Mouse (Mus musculus) liver, postnatal 0 days (tissue): ENCODE data around the gene Ganab. TPM values are rescaled to one million over a fixed set of nuclear protein-coding genes. Genes with fewer than 3 reads are reported as not detected.

ENCODE experiments used
- ATAC-seq: fragments of 200-750 bp; cut with Nextera tagmentation; 2 replicates; pipeline ENCODE4 v1.8.0; 2017; ENCODE audit warnings: mild to moderate bottlenecking, moderate library complexity
- DNase-seq: peaks from one replicate; pipeline ENCODE4 v3.0.0-alpha.2; 2016
- H3K27ac ChIP-seq: fragments of 300-500 bp; sonication (generic); 2 replicates; pipeline ENCODE4 v1.5.1; 2014; ENCODE audit warnings: antibody characterized with exemption, moderate library complexity, mild to moderate bottlenecking, low read depth
- H3K27me3 ChIP-seq: fragments of 300-500 bp; sonication (generic); 2 replicates; pipeline ENCODE4 v1.6.1; 2014; ENCODE audit warnings: low read length, control low read depth, mixed read lengths; ENCODE audit not compliant: insufficient read depth
- H3K36me3 ChIP-seq: fragments of 300-500 bp; sonication (generic); replicated peaks from 2 replicates; pipeline ENCODE4 v1.6.1; 2014; ENCODE audit warnings: mild to moderate bottlenecking, control low read depth, low read length, moderate library complexity, mixed read lengths; ENCODE audit not compliant: insufficient read depth
- H3K4me1 ChIP-seq: fragments of 300-500 bp; sonication (generic); 2 replicates; pipeline ENCODE4 v1.6.1; 2014; ENCODE audit warnings: antibody characterized with exemption, mild to moderate bottlenecking, control low read depth; ENCODE audit not compliant: insufficient read depth
- H3K4me2 ChIP-seq: fragments of 300-500 bp; sonication (generic); 2 replicates; pipeline ENCODE4 v1.6.1; 2014; ENCODE audit warnings: low read depth, mild to moderate bottlenecking, low read length, moderate library complexity, mixed read lengths
- H3K4me3 ChIP-seq: fragments of 300-500 bp; sonication (generic); 2 replicates; pipeline ENCODE4 v1.5.1; 2014; ENCODE audit warnings: low read depth, low read length
- H3K9ac ChIP-seq: fragments of 300-500 bp; sonication (generic); replicated peaks from 2 replicates; pipeline ENCODE4 v1.6.1; 2014; ENCODE audit warnings: mild to moderate bottlenecking, moderate library complexity
- H3K9me3 ChIP-seq: fragments of 300-500 bp; sonication (generic); 2 replicates; pipeline ENCODE4 v1.6.1; 2016; ENCODE audit warnings: mild to moderate bottlenecking, control low read depth, low read length, mixed read lengths
- CTCF ChIP-seq: sonication (generic); IDR thresholded peaks from 2 replicates; pipeline ENCODE4 v1.5.1; 2016; ENCODE audit warnings: antibody characterized with exemption, low read depth
- EP300 ChIP-seq: IDR thresholded peaks from 2 replicates; pipeline ENCODE4 v1.6.1; 2016; ENCODE audit warnings: antibody characterized with exemption, low read depth, mild to moderate bottlenecking
- WGBS: fragments of 180-500 bp; shearing (Covaris S2); extraction: QIAGEN DNeasy Blood & Tissue Kit; methylation state at CpG from one replicate; pipeline ENCODE4 v1.1.7; 2014; ENCODE audit not compliant: insufficient replicate concordance; 5-methylcytosine and 5-hydroxymethylcytosine counted together
- polyA plus RNA-seq: library from polyadenylated mRNA; unstranded; fragments of >200 nt; fragmentation: Nextera tagmentation; extraction: Ambion mirVana; gene quantifications from 2 replicates; pipeline ENCODE4 v1.2.1, GENCODE M21; 2015

Ganab gene
- polyA plus RNA-seq, 1 experiment from 2014 or later = 32.4 TPM

DNA sequence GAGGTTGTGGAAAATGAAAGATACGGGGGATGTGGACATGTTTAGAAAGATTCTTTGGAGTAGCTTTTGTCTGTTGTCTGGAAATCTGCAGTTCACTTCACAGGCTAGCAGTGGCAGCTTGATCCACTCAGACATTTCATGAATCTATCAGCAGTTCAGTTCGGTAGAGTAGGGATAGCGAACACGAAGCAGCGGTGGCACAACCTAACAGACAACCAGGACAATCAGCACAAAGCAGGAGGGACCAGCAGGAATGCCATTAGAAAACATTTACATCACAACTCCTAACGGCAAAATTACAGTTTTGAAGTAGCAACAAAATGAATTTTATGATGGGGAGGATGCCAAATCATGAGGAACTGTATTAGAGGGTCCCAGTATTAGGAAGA is 21.8 kb downstream of the Ganab start:
- WGBS = 62% methylated on average over 6 of the region's 6 CpGs
- H3K4me1 ChIP-seq = peaks cover 13% of the 10 kb centered on the region
- no peak for TF ChIP-seq CTCF
- no peak for TF ChIP-seq EP300
- ATAC-seq = no peak
- H3K9me3 ChIP-seq = no peaks in the 10 kb centered on the region
- H3K4me3 ChIP-seq = peak overlapping the region; percentile 79
- no peaks in the 10 kb centered on the region for H3K27me3 ChIP-seq
- H3K4me2 ChIP-seq = peak overlapping the region; percentile 94
- peaks cover 25% of the 10 kb centered on the region for H3K36me3 ChIP-seq
- H3K27ac ChIP-seq = peak overlapping the region; percentile 90
- DNase-seq = no peak
- peak overlapping the region; percentile 75 for H3K9ac ChIP-seq

DNA sequence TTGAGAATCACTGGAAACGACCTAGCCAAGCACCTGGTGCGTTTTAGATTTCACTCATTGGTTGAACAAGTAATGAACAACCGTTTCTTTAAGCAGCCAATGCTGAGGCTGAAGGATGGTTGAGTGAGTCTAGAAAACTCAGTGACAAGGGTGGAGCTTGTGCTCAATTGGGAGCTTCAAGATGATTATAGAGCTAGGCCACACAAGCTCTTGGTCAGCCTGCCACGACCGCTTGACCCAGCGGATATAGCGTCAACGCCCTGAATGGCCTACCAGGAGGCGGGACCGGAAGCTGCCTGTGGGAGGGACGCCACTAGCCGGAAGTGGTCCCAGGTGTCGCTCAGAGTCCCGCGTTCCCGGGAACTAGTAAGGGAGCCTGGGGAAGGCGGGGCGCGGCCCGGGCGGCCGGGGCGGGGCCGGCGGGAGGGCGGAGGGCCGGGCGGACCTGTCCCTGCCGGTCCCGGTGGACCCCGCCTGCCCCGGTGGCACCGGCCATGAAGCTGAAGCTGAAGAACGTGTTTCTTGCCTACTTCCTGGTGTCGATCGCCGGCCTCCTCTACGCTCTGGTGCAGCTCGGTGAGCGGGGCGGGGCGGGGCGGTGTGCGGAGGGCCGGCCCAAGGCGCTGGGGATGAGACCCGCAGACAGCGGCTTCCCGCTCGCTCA is 22.3 kb downstream of the Ganab start, which contains the start of gene B3gat3:
B3gat3 (plus strand) TSS at position 302 of the 664 bp plus-strand sequence.
- Histone ChIP-seq H3K9me3 (no peaks in the 10 kb centered on the region), H3K9ac (peak within 1 kb of the TSS; percentile 75), H3K4me1 (peaks cover 13% of the 10 kb centered on the region), H3K27ac (peak within 1 kb of the TSS; percentile 90), H3K36me3 (peaks cover 21% of the 10 kb centered on the region), H3K27me3 (no peaks in the 10 kb centered on the region), H3K4me3 (peak within 1 kb of the TSS; percentile 79), H3K4me2 (peak within 1 kb of the TSS; percentile 94)
- TF ChIP-seq EP300 (0 out of 2 replicates have a peak, but pooled peaks have one; percentile 29), CTCF (no peak)
- under 1% methylated on average over 48 of the region's 50 CpGs for WGBS
- peak; percentile 95 for ATAC-seq
- peak; percentile 95 for DNase-seq

DNA sequence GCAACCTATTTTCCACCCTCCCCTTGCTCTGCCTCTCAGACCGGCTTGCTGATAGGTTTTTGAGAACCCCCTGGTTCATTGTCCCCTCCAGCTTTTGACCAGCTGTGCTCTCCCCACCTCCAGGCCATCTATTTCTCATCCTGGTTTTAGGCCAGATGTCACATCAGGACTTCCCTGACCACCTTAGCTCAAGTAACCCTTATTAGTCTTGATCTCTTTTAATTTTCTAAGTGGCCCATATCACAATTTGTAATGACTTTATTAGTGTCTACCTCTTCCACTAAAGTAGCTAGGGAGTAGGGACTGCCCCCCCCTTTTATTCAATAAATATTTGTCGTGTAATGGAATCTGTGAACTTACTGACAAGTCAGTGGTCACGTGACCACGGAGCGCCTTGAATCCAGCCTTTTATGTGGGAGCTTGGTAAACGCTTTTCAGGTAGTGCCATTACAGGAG is 23.0 kb downstream of the Ganab start:
- 2% methylated on average over 6 of the region's 6 CpGs for WGBS
- TF ChIP-seq CTCF (no peak), EP300 (no peak)
- Histone ChIP-seq H3K36me3 (peaks cover 21% of the 10 kb centered on the region), H3K27me3 (no peaks in the 10 kb centered on the region), H3K4me1 (peaks cover 13% of the 10 kb centered on the region), H3K4me2 (peak overlapping the region; percentile 94), H3K4me3 (peak overlapping the region; percentile 79), H3K9ac (peak overlapping the region; percentile 75), H3K9me3 (no peaks in the 10 kb centered on the region), H3K27ac (peak overlapping the region; percentile 90)
- peak; percentile 37 for ATAC-seq
- peak; percentile 56 for DNase-seq

DNA sequence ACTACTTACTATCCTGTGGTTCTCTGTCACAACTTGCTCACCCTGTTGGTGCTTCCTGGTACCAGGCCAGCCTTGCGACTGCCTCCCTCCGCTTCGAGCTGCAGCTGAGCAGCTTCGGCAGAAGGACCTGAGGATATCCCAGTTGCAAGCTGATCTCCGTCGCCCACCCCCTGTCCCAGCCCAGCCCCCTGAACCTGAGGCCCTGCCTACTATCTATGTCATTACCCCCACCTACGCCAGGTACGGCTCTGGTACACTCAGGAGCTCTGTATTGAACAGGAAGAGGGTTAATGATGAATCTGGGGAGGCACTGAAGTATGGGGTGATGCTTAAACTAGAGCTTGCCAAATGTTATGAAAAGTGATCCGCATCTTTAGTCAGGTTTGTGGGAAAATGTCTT is 23.9 kb downstream of the Ganab start:
- peak overlapping the region; percentile 75 for H3K9ac ChIP-seq

DNA sequence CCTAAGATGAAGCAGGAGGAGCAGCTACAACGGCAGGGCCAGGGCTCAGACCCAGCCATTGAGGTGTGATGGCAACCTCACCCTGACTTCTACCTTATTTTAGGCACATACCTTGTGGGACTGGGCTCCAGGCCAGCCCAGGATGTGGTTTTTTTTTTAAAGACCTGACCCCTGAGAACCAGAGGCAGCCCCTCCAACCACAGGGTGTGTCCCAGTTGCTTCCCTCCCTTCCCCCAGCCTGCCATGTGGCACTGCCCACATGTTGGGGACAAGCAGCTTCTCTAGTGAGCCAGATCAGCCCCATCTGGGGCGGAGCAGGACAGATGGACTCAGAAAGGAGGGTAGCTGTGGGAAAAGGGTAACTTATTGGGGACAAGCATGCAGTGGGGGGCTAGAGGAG is 28.9 kb downstream of the Ganab start:
- no peak overlapping the region for H3K9ac ChIP-seq
- peaks cover 30% of the 10 kb centered on the region for H3K4me1 ChIP-seq
- 52% methylated on average over 2 of the region's 2 CpGs for WGBS
- no peaks in the 10 kb centered on the region for H3K27me3 ChIP-seq
- H3K36me3 ChIP-seq = peaks cover 33% of the 10 kb centered on the region
- ATAC-seq = no peak
- no peaks in the 10 kb centered on the region for H3K9me3 ChIP-seq
- H3K27ac ChIP-seq = no peak overlapping the region
- no peak for DNase-seq
- no peak overlapping the region for H3K4me2 ChIP-seq
- H3K4me3 ChIP-seq = no peak overlapping the region
- TF ChIP-seq CTCF = no peak
- no peak for TF ChIP-seq EP300

More for the DNA sequence above, 23.9 kb downstream of the Ganab start:
- Histone ChIP-seq H3K4me3 (peak overlapping the region; percentile 79), H3K27ac (peak overlapping the region; percentile 90), H3K4me2 (peak overlapping the region; percentile 94), H3K36me3 (peaks cover 23% of the 10 kb centered on the region), H3K4me1 (peaks cover 15% of the 10 kb centered on the region), H3K9me3 (no peaks in the 10 kb centered on the region), H3K27me3 (no peaks in the 10 kb centered on the region)
- no peak for ATAC-seq
- WGBS = 61% methylated on average over 9 of the region's 9 CpGs
- DNase-seq = peak; percentile 31
- TF ChIP-seq EP300 (no peak), CTCF (no peak)

DNA sequence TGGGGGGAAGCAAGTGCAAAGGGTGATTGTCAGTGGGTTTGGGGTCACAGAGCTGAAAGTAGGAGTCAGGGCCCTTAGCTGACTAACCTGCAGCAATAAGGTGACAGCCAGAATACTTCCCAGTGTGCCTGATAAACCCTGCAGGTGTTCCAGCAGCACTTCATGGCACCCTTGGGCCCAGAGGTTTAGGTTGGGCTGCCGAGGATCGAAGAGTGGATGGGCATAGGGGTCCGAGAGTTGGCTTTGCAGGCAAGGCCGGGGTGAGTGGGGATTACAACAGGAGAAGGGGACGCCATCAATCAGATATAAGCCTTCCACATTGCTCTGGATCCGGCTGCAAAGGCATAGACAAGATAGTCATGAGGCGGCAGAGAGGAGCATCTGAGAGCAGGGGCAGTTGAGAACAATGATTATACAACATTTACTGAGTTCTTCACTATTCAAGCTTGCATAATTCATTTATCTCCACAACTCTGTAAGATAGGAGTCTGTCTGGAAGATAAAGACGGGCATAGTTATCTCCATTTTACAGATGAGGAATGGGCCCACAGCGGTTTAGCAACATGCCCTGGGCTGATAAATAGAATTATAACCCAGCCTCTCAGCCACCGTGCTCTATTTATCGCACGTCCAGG is 30.1 kb downstream of the Ganab start:
- Histone ChIP-seq H3K36me3 (peaks cover 37% of the 10 kb centered on the region), H3K4me2 (peak overlapping the region; percentile 93), H3K9ac (no peak overlapping the region), H3K27me3 (no peaks in the 10 kb centered on the region), H3K4me3 (no peak overlapping the region), H3K4me1 (peaks cover 28% of the 10 kb centered on the region), H3K27ac (peak overlapping the region; percentile 91), H3K9me3 (no peaks in the 10 kb centered on the region)
- WGBS = 59% methylated on average over 12 of the region's 12 CpGs
- TF ChIP-seq CTCF (no peak), EP300 (peak; percentile 89)
- ATAC-seq (no peak), DNase-seq (no peak)
